Mouse (Mus musculus): ENCODE data around the gene Mcam. TPM values are rescaled to one million over a fixed set of nuclear protein-coding genes. Genes with fewer than 3 reads are reported as not detected.

Gene Mcam
- polyA plus RNA-seq, 1 experiment from 2014 or later: 113 TPM

GRCm38 (mm10) chr9:44178389-44178788 is 44.1 kb downstream of the Mcam start:
- Histone ChIP-seq H3K27me3 (replicated peaks; ENCODE audit: insufficient read depth, low read length) (no peaks in the 10 kb centered on the region), H3K27ac (ENCODE audit: low read length) (no peak overlapping the region), H3K4me2 (replicated peaks; ENCODE audit: low read depth, low read length) (no peak overlapping the region), H3K4me1 (ENCODE audit: insufficient read depth, low read depth, low read length) (no peaks in the 10 kb centered on the region), H3K36me3 (ENCODE audit: insufficient read depth, low read length) (no peaks in the 10 kb centered on the region), H3K4me3 (ENCODE audit: low read depth, low read length) (no peak overlapping the region), H3K9ac (replicated peaks; ENCODE audit: low read depth) (no peak overlapping the region), H3K9me3 (ENCODE audit: low read length) (no peaks in the 10 kb centered on the region)
- DNase-seq (ENCODE audit: low spot score): no peak
- no peak for ATAC-seq
- no peak for TF ChIP-seq EP300 (IDR thresholded peaks at IDR 0.05)
- peak; percentile 52 for TF ChIP-seq CTCF (IDR thresholded peaks at IDR 0.05)
- WGBS: 85% methylated on average over 14 of the region's 14 CpGs

DNA sequence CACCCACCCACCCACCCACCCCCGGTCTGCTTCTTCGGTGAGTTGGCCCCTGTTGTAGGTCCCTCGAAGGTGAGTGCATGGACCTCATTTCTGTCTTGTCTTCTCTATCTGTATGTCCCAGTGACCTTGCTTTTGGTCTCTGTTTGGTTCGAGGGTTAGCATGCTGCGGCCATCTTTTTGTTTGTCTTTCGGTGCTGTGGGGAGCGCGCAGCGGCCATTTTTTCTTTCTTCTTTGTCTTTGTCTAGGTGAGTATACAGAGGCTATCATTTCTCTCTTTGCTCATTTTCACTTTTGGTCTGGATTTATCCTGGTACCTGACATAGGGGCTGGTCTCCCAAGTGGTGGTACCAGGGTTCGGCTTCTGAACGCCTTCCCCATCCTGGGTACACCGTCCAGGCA is 44.5 kb downstream of the Mcam start:
- WGBS: 98% methylated on average over 12 of the region's 12 CpGs
- H3K4me3 ChIP-seq (ENCODE audit: low read depth, low read length): no peak overlapping the region
- no peak overlapping the region for H3K9ac ChIP-seq (replicated peaks; ENCODE audit: low read depth)
- no peaks in the 10 kb centered on the region for H3K9me3 ChIP-seq (ENCODE audit: low read length)
- no peaks in the 10 kb centered on the region for H3K36me3 ChIP-seq (ENCODE audit: insufficient read depth, low read length)
- no peak for DNase-seq (ENCODE audit: low spot score)
- no peaks in the 10 kb centered on the region for H3K4me1 ChIP-seq (ENCODE audit: insufficient read depth, low read depth, low read length)
- H3K27me3 ChIP-seq (replicated peaks; ENCODE audit: insufficient read depth, low read length): no peaks in the 10 kb centered on the region
- no peak for ATAC-seq
- no peak overlapping the region for H3K27ac ChIP-seq (ENCODE audit: low read length)
- TF ChIP-seq CTCF (IDR thresholded peaks at IDR 0.05): no peak
- H3K4me2 ChIP-seq (replicated peaks; ENCODE audit: low read depth, low read length): no peak overlapping the region

GRCm38 (mm10) chr9:44181537-44181936 is 47.3 kb downstream of the Mcam start:
- Histone ChIP-seq H3K9ac (replicated peaks; ENCODE audit: low read depth) (no peak overlapping the region), H3K36me3 (ENCODE audit: insufficient read depth, low read length) (no peaks in the 10 kb centered on the region), H3K4me2 (replicated peaks; ENCODE audit: low read depth, low read length) (no peak overlapping the region), H3K4me3 (ENCODE audit: low read depth, low read length) (no peak overlapping the region), H3K9me3 (ENCODE audit: low read length) (no peaks in the 10 kb centered on the region), H3K27ac (ENCODE audit: low read length) (no peak overlapping the region), H3K4me1 (ENCODE audit: insufficient read depth, low read depth, low read length) (no peaks in the 10 kb centered on the region), H3K27me3 (replicated peaks; ENCODE audit: insufficient read depth, low read length) (no peaks in the 10 kb centered on the region)
- ATAC-seq (no peak), DNase-seq (ENCODE audit: low spot score) (no peak)
- WGBS: 54% methylated on average over 5 of the region's 5 CpGs
- TF ChIP-seq CTCF (IDR thresholded peaks at IDR 0.05): no peak
- no peak for TF ChIP-seq EP300 (IDR thresholded peaks at IDR 0.05)

GRCm38 (mm10) chr9:44182260-44182659 is 48.0 kb downstream of the Mcam start:
- ATAC-seq: peak; percentile 58; the same call in 1 of the 2 replicates
- 90% methylated on average over 3 of the region's 3 CpGs for WGBS
- no peak overlapping the region for H3K4me3 ChIP-seq (ENCODE audit: low read depth, low read length)
- H3K4me2 ChIP-seq (replicated peaks; ENCODE audit: low read depth, low read length): no peak overlapping the region
- H3K27me3 ChIP-seq (replicated peaks; ENCODE audit: insufficient read depth, low read length): no peaks in the 10 kb centered on the region
- no peaks in the 10 kb centered on the region for H3K4me1 ChIP-seq (ENCODE audit: insufficient read depth, low read depth, low read length)
- no peak overlapping the region for H3K27ac ChIP-seq (ENCODE audit: low read length)
- H3K9ac ChIP-seq (replicated peaks; ENCODE audit: low read depth): no peak overlapping the region
- peak; percentile 71 for DNase-seq (ENCODE audit: low spot score)
- no peaks in the 10 kb centered on the region for H3K36me3 ChIP-seq (ENCODE audit: insufficient read depth, low read length)
- TF ChIP-seq EP300 (IDR thresholded peaks at IDR 0.05) (no peak), CTCF (IDR thresholded peaks at IDR 0.05) (peak; percentile 78)
- H3K9me3 ChIP-seq (ENCODE audit: low read length): no peaks in the 10 kb centered on the region

DNA sequence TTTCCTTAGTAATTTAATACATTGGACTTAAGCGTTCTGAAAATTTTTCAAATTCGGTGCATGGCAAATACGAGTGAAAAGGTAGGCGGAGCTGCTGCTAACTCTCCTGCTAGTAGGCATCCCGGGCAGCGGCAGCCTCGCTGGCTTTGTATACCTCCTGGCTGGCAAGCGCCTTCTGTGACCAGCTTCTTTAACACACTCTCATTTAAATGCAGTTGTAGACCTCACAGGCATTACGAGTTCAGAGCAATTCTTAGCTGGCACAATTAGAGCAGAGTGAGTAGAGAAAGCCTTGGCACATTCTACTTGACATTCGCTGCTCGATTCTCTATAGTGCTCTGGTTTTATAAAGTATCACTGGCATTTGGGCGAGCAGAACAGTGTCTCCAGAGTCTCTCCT is 54.0 kb downstream of the Mcam start:
- Histone ChIP-seq H3K9ac (replicated peaks; ENCODE audit: low read depth) (no peak overlapping the region), H3K4me1 (ENCODE audit: insufficient read depth, low read depth, low read length) (no peaks in the 10 kb centered on the region), H3K4me2 (replicated peaks; ENCODE audit: low read depth, low read length) (no peak overlapping the region), H3K27ac (ENCODE audit: low read length) (no peak overlapping the region), H3K27me3 (replicated peaks; ENCODE audit: insufficient read depth, low read length) (no peaks in the 10 kb centered on the region), H3K36me3 (ENCODE audit: insufficient read depth, low read length) (no peaks in the 10 kb centered on the region), H3K4me3 (ENCODE audit: low read depth, low read length) (no peak overlapping the region), H3K9me3 (ENCODE audit: low read length) (no peaks in the 10 kb centered on the region)
- TF ChIP-seq CTCF (IDR thresholded peaks at IDR 0.05): no peak
- TF ChIP-seq EP300 (IDR thresholded peaks at IDR 0.05): no peak
- 62% methylated on average over 12 of the region's 12 CpGs for WGBS
- no peak for ATAC-seq
- DNase-seq (ENCODE audit: low spot score): no peak

DNA sequence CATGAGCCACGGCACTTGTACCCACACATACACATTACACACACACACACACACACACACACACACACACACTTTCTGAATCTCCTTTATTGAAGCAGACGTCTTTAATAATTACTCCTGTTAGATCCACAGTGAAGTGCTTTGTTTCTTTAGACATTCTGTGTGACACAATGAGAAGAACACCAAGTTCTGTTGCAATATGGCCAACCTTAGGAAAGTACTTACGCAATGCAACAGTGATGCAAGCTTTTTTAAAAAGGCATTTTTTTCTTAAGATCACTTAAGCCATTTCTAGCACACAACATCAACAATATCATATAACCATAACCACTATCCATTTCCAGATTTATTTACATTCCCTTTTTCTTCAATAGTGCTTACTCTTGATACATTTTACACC is 56.9 kb downstream of the Mcam start:
- no peaks in the 10 kb centered on the region for H3K36me3 ChIP-seq (ENCODE audit: insufficient read depth, low read length)
- WGBS: 50% methylated on average over 3 of the region's 3 CpGs
- no peaks in the 10 kb centered on the region for H3K4me1 ChIP-seq (ENCODE audit: insufficient read depth, low read depth, low read length)
- no peaks in the 10 kb centered on the region for H3K27me3 ChIP-seq (replicated peaks; ENCODE audit: insufficient read depth, low read length)
- TF ChIP-seq EP300 (IDR thresholded peaks at IDR 0.05) (peak; percentile 88), CTCF (IDR thresholded peaks at IDR 0.05) (no peak)
- H3K9ac ChIP-seq (replicated peaks; ENCODE audit: low read depth): no peak overlapping the region
- peak; percentile 87 for DNase-seq (ENCODE audit: low spot score)
- ATAC-seq: peak; percentile 63
- H3K9me3 ChIP-seq (ENCODE audit: low read length): no peaks in the 10 kb centered on the region
- no peak overlapping the region for H3K4me2 ChIP-seq (replicated peaks; ENCODE audit: low read depth, low read length)
- no peak overlapping the region for H3K27ac ChIP-seq (ENCODE audit: low read length)
- H3K4me3 ChIP-seq (ENCODE audit: low read depth, low read length): no peak overlapping the region

DNA sequence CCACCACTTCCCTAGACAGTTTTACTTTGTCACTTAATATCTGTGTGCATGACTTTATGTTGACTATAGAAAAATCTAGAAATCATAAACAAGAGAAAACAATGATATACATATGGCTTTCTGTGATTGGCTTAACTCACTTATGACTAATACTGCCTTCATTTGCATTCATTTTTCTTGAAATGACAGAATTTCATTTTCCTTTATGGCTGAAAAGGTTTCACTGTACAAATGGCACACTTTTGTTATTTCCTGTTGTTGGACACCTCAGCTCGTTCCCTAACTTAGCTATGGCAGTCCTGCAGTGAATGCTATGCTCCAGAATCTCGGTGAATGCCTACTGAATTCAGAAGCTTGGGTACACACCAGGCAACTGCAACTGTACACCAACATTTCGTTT is 58.0 kb downstream of the Mcam start:
- TF ChIP-seq CTCF (IDR thresholded peaks at IDR 0.05) (no peak), EP300 (IDR thresholded peaks at IDR 0.05) (no peak)
- no peak overlapping the region for H3K4me3 ChIP-seq (ENCODE audit: low read depth, low read length)
- no peak overlapping the region for H3K27ac ChIP-seq (ENCODE audit: low read length)
- no peak for ATAC-seq
- no peak overlapping the region for H3K9ac ChIP-seq (replicated peaks; ENCODE audit: low read depth)
- 81% methylated on average over 3 of the region's 3 CpGs for WGBS
- H3K9me3 ChIP-seq (ENCODE audit: low read length): no peaks in the 10 kb centered on the region
- no peaks in the 10 kb centered on the region for H3K4me1 ChIP-seq (ENCODE audit: insufficient read depth, low read depth, low read length)
- H3K4me2 ChIP-seq (replicated peaks; ENCODE audit: low read depth, low read length): no peak overlapping the region
- no peak for DNase-seq (ENCODE audit: low spot score)
- H3K27me3 ChIP-seq (replicated peaks; ENCODE audit: insufficient read depth, low read length): no peaks in the 10 kb centered on the region
- H3K36me3 ChIP-seq (ENCODE audit: insufficient read depth, low read length): no peaks in the 10 kb centered on the region

Other genes with a start within 250 kb of the Mcam start
- 2.9 and 5.0 TPM in 2 replicates for gene Thy1, start 91.1 kb upstream of the Mcam start, polyA plus RNA-seq (2015; fragmentation: Nextera tagmentation; extraction: Ambion mirVana)
- gene Usp2, start 67.4 kb upstream of the Mcam start, polyA plus RNA-seq (2015; fragmentation: Nextera tagmentation; extraction: Ambion mirVana): 11.0 TPM in 2 replicates
- gene Mfrp, start 32.7 kb upstream of the Mcam start, polyA plus RNA-seq (2015; fragmentation: Nextera tagmentation; extraction: Ambion mirVana): 0.08 TPM in 1 of 2 replicates, not detected in the other
- 9.8 and 10.3 TPM in 2 replicates for gene C1qtnf5, start 27.2 kb upstream of the Mcam start, polyA plus RNA-seq (2015; fragmentation: Nextera tagmentation; extraction: Ambion mirVana)
- gene Gm49380, start 21.0 kb upstream of the Mcam start, polyA plus RNA-seq (2015; fragmentation: Nextera tagmentation; extraction: Ambion mirVana): 0.29 and 0.30 TPM in 2 replicates
- 18.8 and 19.0 TPM in 2 replicates for gene Rnf26, start 21.0 kb upstream of the Mcam start, polyA plus RNA-seq (2015; fragmentation: Nextera tagmentation; extraction: Ambion mirVana)
- gene Cbl, start 99.6 kb downstream of the Mcam start, polyA plus RNA-seq (2015; fragmentation: Nextera tagmentation; extraction: Ambion mirVana): 6.8 and 9.3 TPM in 2 replicates
- gene Ccdc153, start 106.2 kb downstream of the Mcam start, polyA plus RNA-seq (2015; fragmentation: Nextera tagmentation; extraction: Ambion mirVana): 59.6 and 60.0 TPM in 2 replicates
- gene Pdzd3, start 117.0 kb downstream of the Mcam start, polyA plus RNA-seq (2015; fragmentation: Nextera tagmentation; extraction: Ambion mirVana): 0.13 TPM in 1 of 2 replicates, not detected in the other
- gene Nlrx1, start 134.1 kb downstream of the Mcam start, polyA plus RNA-seq (2015; fragmentation: Nextera tagmentation; extraction: Ambion mirVana): 9.4 and 10.1 TPM in 2 replicates
- 0.47 and 0.63 TPM in 2 replicates for gene Abcg4, start 154.1 kb downstream of the Mcam start, polyA plus RNA-seq (2015; fragmentation: Nextera tagmentation; extraction: Ambion mirVana)
- gene Hinfp, start 171.2 kb downstream of the Mcam start, polyA plus RNA-seq (2015; fragmentation: Nextera tagmentation; extraction: Ambion mirVana): 10.0 and 11.3 TPM in 2 replicates
- gene C2cd2l, start 185.8 kb downstream of the Mcam start, polyA plus RNA-seq (2015; fragmentation: Nextera tagmentation; extraction: Ambion mirVana): 8.1 and 10.3 TPM in 2 replicates
- 38.3 and 42.1 TPM in 2 replicates for gene Dpagt1, start 191.6 kb downstream of the Mcam start, polyA plus RNA-seq (2015; fragmentation: Nextera tagmentation; extraction: Ambion mirVana)
- 50.0 and 52.7 TPM in 2 replicates for gene H2afx, start 200.2 kb downstream of the Mcam start, polyA plus RNA-seq (2015; fragmentation: Nextera tagmentation; extraction: Ambion mirVana)
- 57.5 and 59.3 TPM in 2 replicates for gene Hmbs, start 209.8 kb downstream of the Mcam start, polyA plus RNA-seq (2015; fragmentation: Nextera tagmentation; extraction: Ambion mirVana)
- 24.5 and 26.1 TPM in 2 replicates for gene Vps11, start 227.2 kb downstream of the Mcam start, polyA plus RNA-seq (2015; fragmentation: Nextera tagmentation; extraction: Ambion mirVana)
- gene Hyou1, start 245.0 kb downstream of the Mcam start, polyA plus RNA-seq (2015; fragmentation: Nextera tagmentation; extraction: Ambion mirVana): 11.1 and 11.4 TPM in 2 replicates

Measured in lung, postnatal 0 days (tissue).